Mouse (Mus musculus) liver, embryonic 11.5 days (tissue): ENCODE measurements around the gene Spry2. TPM values are rescaled to one million over a fixed set of nuclear protein-coding genes. Genes with fewer than 3 reads are reported as not detected.
A peak's percentile ranks its signal among the peaks of the same experiment; 100 is the strongest.

Source experiments
- ATAC-seq: fragments of 200-750 bp; cut with Nextera tagmentation; replicated peaks from 2 replicates; pipeline ENCODE4 v1.8.0; 2017; ENCODE audit warnings: moderate number of reproducible peaks, mild to moderate bottlenecking, moderate TSS enrichment, moderate library complexity; ENCODE audit not compliant: low FRiP score
- DNase-seq: peaks from one replicate; pipeline ENCODE4 v3.0.0-alpha.2; 2017; ENCODE audit warnings: low spot score
- H3K27ac ChIP-seq: fragments of 300-500 bp; sonication (generic); 2 replicates; pipeline ENCODE4 v1.5.1; 2014; ENCODE audit warnings: mild to moderate bottlenecking, low read depth, low read length, control low read depth
- H3K27me3 ChIP-seq: fragments of 300-500 bp; sonication (generic); replicated peaks from 2 replicates; pipeline ENCODE4 v1.6.1; 2014; ENCODE audit warnings: low read length, mixed read lengths; ENCODE audit not compliant: control insufficient read depth, insufficient read depth
- H3K36me3 ChIP-seq: fragments of 300-500 bp; sonication (generic); 2 replicates; pipeline ENCODE4 v1.6.1; 2014; ENCODE audit warnings: mild to moderate bottlenecking, low read length, moderate library complexity, mixed read lengths; ENCODE audit not compliant: control insufficient read depth, insufficient read depth
- H3K4me1 ChIP-seq: fragments of 300-500 bp; sonication (generic); replicated peaks from 2 replicates; pipeline ENCODE4 v1.6.1; 2014; ENCODE audit warnings: low read length, mixed read lengths; ENCODE audit not compliant: control insufficient read depth, insufficient read depth
- H3K4me2 ChIP-seq: fragments of 300-500 bp; sonication (generic); 2 replicates; pipeline ENCODE4 v1.6.1; 2014; ENCODE audit warnings: mild to moderate bottlenecking, control low read depth, moderate library complexity
- H3K4me3 ChIP-seq: fragments of 300-500 bp; sonication (generic); 2 replicates; pipeline ENCODE4 v1.5.1; 2014; ENCODE audit warnings: low read depth, low read length, control low read depth
- H3K9ac ChIP-seq: fragments of 300-500 bp; sonication (generic); 2 replicates; pipeline ENCODE4 v1.6.1; 2014; ENCODE audit warnings: low read depth, low read length, control low read depth
- H3K9me3 ChIP-seq: fragments of 300-500 bp; sonication (generic); 2 replicates; pipeline ENCODE4 v1.6.1; 2016; ENCODE audit warnings: low read length, inconsistent platforms, mixed read lengths; ENCODE audit not compliant: control insufficient read depth
- WGBS: fragments of 180-500 bp; shearing (Covaris S2); extraction: QIAGEN DNeasy Blood & Tissue Kit; methylation state at CpG from one replicate; pipeline ENCODE4 v1.1.7; 2014; 5-methylcytosine and 5-hydroxymethylcytosine counted together
- polyA plus RNA-seq: library from polyadenylated mRNA; unstranded; fragments of >200 nt; fragmentation: Nextera tagmentation; extraction: Ambion mirVana; gene quantifications from 2 replicates; pipeline ENCODE4 v1.2.1, GENCODE M21; 2014

Gene Spry2
- 13.5 and 15.3 TPM in 2 replicates for polyA plus RNA-seq

GRCm38 (mm10) chr14:105896791-105897568 lies at the start of gene Spry2:
TSS of gene Spry2 (minus strand) at chr14:105896819.
- Histone ChIP-seq H3K9me3 (no peaks in the 10 kb centered on the region), H3K27me3 (peaks cover 2% of the 10 kb centered on the region; the same call in 1 of the 2 replicates), H3K36me3 (peaks cover 6% of the 10 kb centered on the region; the same call in 1 of the 2 replicates), H3K4me1 (no peaks in the 10 kb centered on the region; the same call in none of the 2 replicates), H3K27ac (peak within 1 kb of the TSS; percentile 94), H3K9ac (peak within 1 kb of the TSS; percentile 79), H3K4me2 (peak within 1 kb of the TSS; percentile 89), H3K4me3 (peak within 1 kb of the TSS; percentile 63)
- peak; percentile 84 for ATAC-seq
- under 1% methylated on average over 64 of the region's 89 CpGs for WGBS
- no peak for DNase-seq

- Histone ChIP-seq H3K4me3 (no peak overlapping the region), H3K27ac (no peak overlapping the region), H3K9ac (no peak overlapping the region), H3K27me3 (no peaks in the 10 kb centered on the region), H3K4me1 (no peaks in the 10 kb centered on the region), H3K9me3 (no peaks in the 10 kb centered on the region), H3K4me2 (no peak overlapping the region), H3K36me3 (no peaks in the 10 kb centered on the region)
- no peak for ATAC-seq
- 48% methylated on average over 9 of the region's 9 CpGs for WGBS
- no peak for DNase-seq
Measured at GRCm38 (mm10) chr14:105941353-105941752, 44.7 kb upstream of the Spry2 start.

GRCm38 (mm10) chr14:105926726-105927125 lies 30.1 kb upstream of the Spry2 start:
- no peaks in the 10 kb centered on the region for H3K36me3 ChIP-seq
- H3K4me2 ChIP-seq, result no peak overlapping the region
- H3K27me3 ChIP-seq, result no peaks in the 10 kb centered on the region
- no peak overlapping the region for H3K4me3 ChIP-seq
- DNase-seq (no peak), ATAC-seq (no peak)
- no peak overlapping the region for H3K9ac ChIP-seq
- H3K4me1 ChIP-seq, result peaks cover 6% of the 10 kb centered on the region; the same call in 1 of the 2 replicates
- H3K9me3 ChIP-seq, result no peaks in the 10 kb centered on the region
- WGBS, result 80% methylated on average over 9 of the region's 9 CpGs
- H3K27ac ChIP-seq, result no peak overlapping the region

- Histone ChIP-seq H3K36me3 (no peaks in the 10 kb centered on the region), H3K9ac (no peak overlapping the region), H3K27ac (no peak overlapping the region), H3K4me3 (no peak overlapping the region), H3K4me2 (no peak overlapping the region), H3K4me1 (peaks cover 9% of the 10 kb centered on the region; the same call in 1 of the 2 replicates), H3K9me3 (no peaks in the 10 kb centered on the region), H3K27me3 (no peaks in the 10 kb centered on the region)
- WGBS, result 73% methylated on average over 2 of the region's 2 CpGs
- ATAC-seq (no peak), DNase-seq (no peak)
Measured at GRCm38 (mm10) chr14:105925305-105925704, 28.7 kb upstream of the Spry2 start.

GRCm38 (mm10) chr14:105924712-105925111 lies 28.1 kb upstream of the Spry2 start:
- Histone ChIP-seq H3K9me3 (no peaks in the 10 kb centered on the region), H3K27ac (no peak overlapping the region), H3K9ac (no peak overlapping the region), H3K36me3 (no peaks in the 10 kb centered on the region), H3K4me3 (no peak overlapping the region), H3K4me1 (peaks cover 9% of the 10 kb centered on the region; the same call in 1 of the 2 replicates), H3K27me3 (0 out of 2 replicates have a peak, but pooled peaks cover 3% of the 10 kb centered on the region), H3K4me2 (no peak overlapping the region)
- WGBS, result 58% methylated on average over 1 of the region's 1 CpGs
- ATAC-seq (no peak), DNase-seq (no peak)

GRCm38 (mm10) chr14:105922874-105923273 lies 26.3 kb upstream of the Spry2 start:
- Histone ChIP-seq H3K36me3 (no peaks in the 10 kb centered on the region), H3K9ac (no peak overlapping the region), H3K27me3 (0 out of 2 replicates have a peak, but pooled peaks cover 3% of the 10 kb centered on the region), H3K4me3 (no peak overlapping the region), H3K4me1 (peaks cover 9% of the 10 kb centered on the region; the same call in 1 of the 2 replicates), H3K9me3 (no peaks in the 10 kb centered on the region), H3K4me2 (peak overlapping the region; percentile 14; the same call in 1 of the 2 replicates), H3K27ac (no peak overlapping the region)
- ATAC-seq, result peak; percentile 57; the same call in 1 of the 2 replicates
- WGBS, result 8% methylated on average over 8 of the region's 8 CpGs
- DNase-seq, result no peak

- H3K27me3 ChIP-seq, result 0 out of 2 replicates have a peak, but pooled peaks cover 3% of the 10 kb centered on the region
- peaks cover 9% of the 10 kb centered on the region; the same call in 1 of the 2 replicates for H3K4me1 ChIP-seq
- no peak overlapping the region for H3K27ac ChIP-seq
- H3K4me3 ChIP-seq, result no peak overlapping the region
- H3K36me3 ChIP-seq, result no peaks in the 10 kb centered on the region
- DNase-seq, result no peak
- H3K9ac ChIP-seq, result no peak overlapping the region
- H3K9me3 ChIP-seq, result no peaks in the 10 kb centered on the region
- no peak for ATAC-seq
- H3K4me2 ChIP-seq, result no peak overlapping the region
- WGBS, result 25% methylated on average over 5 of the region's 5 CpGs
Measured at GRCm38 (mm10) chr14:105922427-105922826, 25.8 kb upstream of the Spry2 start.

- Histone ChIP-seq H3K4me1 (peaks cover 9% of the 10 kb centered on the region; the same call in 1 of the 2 replicates), H3K36me3 (no peaks in the 10 kb centered on the region), H3K9ac (no peak overlapping the region), H3K27me3 (0 out of 2 replicates have a peak, but pooled peaks cover 3% of the 10 kb centered on the region), H3K27ac (no peak overlapping the region), H3K9me3 (no peaks in the 10 kb centered on the region), H3K4me2 (peak overlapping the region; percentile 36; the same call in 1 of the 2 replicates), H3K4me3 (no peak overlapping the region)
- DNase-seq (no peak), ATAC-seq (no peak)
- WGBS, result 15% methylated on average over 8 of the region's 8 CpGs
Measured at GRCm38 (mm10) chr14:105921217-105921695, 24.6 kb upstream of the Spry2 start.
